Mouse (Mus musculus): Measurements from ENCODE around the gene Mrgpra1. TPM values are rescaled to one million over a fixed set of nuclear protein-coding genes. Genes with fewer than 3 reads are reported as not detected.
"Not testable (repeated sequence)": the region's sequence is repeated elsewhere in the genome, so short reads cannot be mapped to it uniquely, and the experiment has no call there.

Mrgpra1 gene
- polyA plus RNA-seq (2014; fragmentation: Nextera tagmentation; extraction: Ambion mirVana): not detected in 2 replicates

DNA sequence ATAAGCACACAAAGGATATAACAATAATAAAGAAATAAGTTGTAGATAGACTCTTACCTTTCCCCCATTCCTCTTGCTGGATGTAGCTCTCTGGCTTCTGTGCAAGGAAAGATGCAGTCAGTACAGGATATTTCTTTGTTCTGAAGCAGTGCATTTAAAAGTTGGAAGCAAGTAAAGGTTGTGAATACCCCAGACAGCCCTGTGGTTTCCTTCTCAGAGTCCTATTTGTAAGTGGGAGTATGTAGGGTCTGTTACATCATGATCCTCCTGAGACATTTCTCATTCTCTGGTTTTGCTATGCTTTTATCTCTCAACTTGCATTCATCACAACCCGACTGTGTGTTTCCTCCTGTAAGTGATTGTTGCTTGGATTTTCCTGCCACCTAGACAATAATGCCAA lies at the start of gene Mrgpra1:
Gene Mrgpra1, minus strand, starts transcription at position 101 of the 400 bp plus-strand sequence.
- no peak within 1 kb of the TSS for H3K27ac ChIP-seq (ENCODE audit: low read depth, low read length)
- no peak within 1 kb of the TSS for H3K4me3 ChIP-seq (ENCODE audit: low read depth, low read length)
- WGBS: 79% methylated on average over 1 of the region's 1 CpGs
- ATAC-seq (ENCODE audit: low FRiP score) (no peak), DNase-seq (ENCODE audit: low spot score) (no peak)
- no peak within 1 kb of the TSS for H3K9ac ChIP-seq (ENCODE audit: low read depth, low read length)
- H3K4me1 ChIP-seq (replicated peaks; ENCODE audit: control insufficient read depth, insufficient read depth, low read length): no peaks in the 10 kb centered on the region
- H3K27me3 ChIP-seq (ENCODE audit: control insufficient read depth, insufficient read depth, low read length): no peaks in the 10 kb centered on the region
- peaks cover 3% of the 10 kb centered on the region; the same call in 1 of the 2 replicates for H3K9me3 ChIP-seq (ENCODE audit: control insufficient read depth, low read length)
- H3K4me2 ChIP-seq (replicated peaks; ENCODE audit: low read depth, low read length): no peak within 1 kb of the TSS
- no peaks in the 10 kb centered on the region for H3K36me3 ChIP-seq (ENCODE audit: control insufficient read depth, insufficient read depth, low read length)

DNA sequence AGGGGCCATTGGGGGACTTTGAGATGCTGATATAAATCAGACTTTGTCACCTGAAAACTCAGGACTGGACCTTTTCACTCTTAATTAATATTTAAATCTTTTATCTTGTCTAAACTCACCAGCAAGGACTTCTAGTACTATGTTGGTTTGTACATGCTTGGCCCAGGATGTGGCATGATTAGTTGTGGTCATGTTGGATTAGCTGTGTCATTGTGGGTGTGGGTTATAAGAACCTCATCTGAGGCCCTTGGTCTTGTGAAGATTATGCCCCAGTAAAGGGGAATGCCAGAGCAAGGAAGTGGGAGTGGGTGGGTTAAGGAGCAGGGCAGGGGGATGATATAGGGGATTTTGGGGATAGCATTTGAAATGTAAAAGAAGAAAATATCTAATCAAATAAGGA lies 47.1 kb upstream of the Mrgpra1 start:
- Histone ChIP-seq H3K36me3 (ENCODE audit: control insufficient read depth, insufficient read depth, low read length) (no peaks in the 10 kb centered on the region), H3K27ac (ENCODE audit: low read depth, low read length) (no peak overlapping the region), H3K9ac (ENCODE audit: low read depth, low read length) (no peak overlapping the region), H3K27me3 (ENCODE audit: control insufficient read depth, insufficient read depth, low read length) (no peaks in the 10 kb centered on the region), H3K4me2 (replicated peaks; ENCODE audit: low read depth, low read length) (no peak overlapping the region), H3K9me3 (ENCODE audit: control insufficient read depth, low read length) (no peaks in the 10 kb centered on the region), H3K4me1 (replicated peaks; ENCODE audit: control insufficient read depth, insufficient read depth, low read length) (no peaks in the 10 kb centered on the region), H3K4me3 (ENCODE audit: low read depth, low read length) (no peak overlapping the region)
- ATAC-seq (ENCODE audit: low FRiP score) (no peak), DNase-seq (ENCODE audit: low spot score) (no peak)

DNA sequence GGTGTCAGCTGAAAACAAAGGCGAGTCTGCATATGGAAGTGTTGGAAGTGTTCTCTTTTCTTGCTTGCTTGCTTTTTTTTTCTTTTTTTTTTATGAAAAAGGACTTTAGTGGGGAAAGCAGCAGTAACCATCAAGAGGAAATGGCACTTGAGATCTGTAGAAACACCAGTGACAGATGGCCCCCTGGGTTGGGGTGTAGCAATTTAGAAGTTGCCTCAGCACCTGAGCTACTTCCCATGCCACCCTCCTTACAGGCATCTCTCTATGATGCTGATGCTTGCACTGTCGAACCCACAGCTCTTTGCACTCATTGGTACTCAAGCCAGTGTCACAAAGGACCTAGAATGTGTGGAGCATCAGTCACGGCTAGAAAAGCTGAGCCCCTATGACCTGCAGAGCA lies 5.6 kb downstream of the Mrgpra1 start:
- H3K9me3 ChIP-seq (ENCODE audit: control insufficient read depth, low read length): peaks cover 5% of the 10 kb centered on the region

DNA sequence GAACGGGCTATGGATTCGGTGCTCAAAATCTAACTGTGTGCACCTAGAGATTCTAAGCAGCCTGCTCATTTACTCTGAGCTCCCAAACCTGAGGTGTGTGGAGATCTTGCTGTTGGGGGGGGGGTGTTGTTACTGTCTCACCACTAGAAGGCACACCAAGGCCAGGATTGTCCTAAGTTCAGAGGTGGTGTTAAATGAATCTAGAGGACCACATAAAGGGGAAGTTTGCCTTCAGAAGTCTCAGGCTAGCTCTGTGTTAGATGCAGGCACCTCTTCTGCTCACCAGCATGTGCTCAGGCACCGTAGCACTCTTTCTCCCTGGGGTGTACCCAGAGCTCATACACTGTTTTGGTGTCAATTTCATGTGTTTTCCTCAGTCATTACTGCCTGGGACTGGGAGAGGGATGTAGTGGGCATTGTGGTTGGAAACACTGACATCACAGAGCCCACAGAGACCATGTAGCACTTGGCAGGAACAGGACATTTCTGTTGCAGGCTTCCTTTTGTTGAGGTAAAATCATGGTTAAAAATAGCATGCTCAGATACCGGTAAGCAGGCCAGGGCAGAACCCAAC lies 8.0 kb downstream of the Mrgpra1 start:
- DNase-seq (ENCODE audit: low spot score): no peak
- H3K36me3 ChIP-seq (ENCODE audit: control insufficient read depth, insufficient read depth, low read length): no peaks in the 10 kb centered on the region
- no peaks in the 10 kb centered on the region for H3K4me1 ChIP-seq (replicated peaks; ENCODE audit: control insufficient read depth, insufficient read depth, low read length)
- H3K27ac ChIP-seq (ENCODE audit: low read depth, low read length): no peak overlapping the region
- no peak overlapping the region for H3K9ac ChIP-seq (ENCODE audit: low read depth, low read length)
- no peak overlapping the region for H3K4me2 ChIP-seq (replicated peaks; ENCODE audit: low read depth, low read length)
- no peaks in the 10 kb centered on the region for H3K27me3 ChIP-seq (ENCODE audit: control insufficient read depth, insufficient read depth, low read length)
- H3K9me3 ChIP-seq (ENCODE audit: control insufficient read depth, low read length): peaks cover 5% of the 10 kb centered on the region
- ATAC-seq (ENCODE audit: low FRiP score): no peak
- 90% methylated on average over 4 of the region's 4 CpGs for WGBS
- no peak overlapping the region for H3K4me3 ChIP-seq (ENCODE audit: low read depth, low read length)

More for the DNA sequence above, 5.6 kb downstream of the Mrgpra1 start:
- no peak overlapping the region for H3K4me3 ChIP-seq (ENCODE audit: low read depth, low read length)
- DNase-seq (ENCODE audit: low spot score) (no peak), ATAC-seq (ENCODE audit: low FRiP score) (no peak)
- no peak overlapping the region for H3K9ac ChIP-seq (ENCODE audit: low read depth, low read length)
- H3K27ac ChIP-seq (ENCODE audit: low read depth, low read length): no peak overlapping the region
- no peaks in the 10 kb centered on the region for H3K36me3 ChIP-seq (ENCODE audit: control insufficient read depth, insufficient read depth, low read length)
- no peaks in the 10 kb centered on the region for H3K4me1 ChIP-seq (replicated peaks; ENCODE audit: control insufficient read depth, insufficient read depth, low read length)
- H3K4me2 ChIP-seq (replicated peaks; ENCODE audit: low read depth, low read length): no peak overlapping the region
- 81% methylated on average over 3 of the region's 3 CpGs for WGBS
- no peaks in the 10 kb centered on the region for H3K27me3 ChIP-seq (ENCODE audit: control insufficient read depth, insufficient read depth, low read length)

GRCm38 (mm10) chr7:47341887-47342286 lies 12.2 kb downstream of the Mrgpra1 start:
- not testable (repeated sequence) for H3K9me3 ChIP-seq (ENCODE audit: control insufficient read depth, low read length); H3K4me3 ChIP-seq (ENCODE audit: low read depth, low read length); H3K9ac ChIP-seq (ENCODE audit: low read depth, low read length); ATAC-seq (ENCODE audit: low FRiP score); H3K36me3 ChIP-seq (ENCODE audit: control insufficient read depth, insufficient read depth, low read length); H3K4me2 ChIP-seq (replicated peaks; ENCODE audit: low read depth, low read length); H3K27ac ChIP-seq (ENCODE audit: low read depth, low read length); H3K27me3 ChIP-seq (ENCODE audit: control insufficient read depth, insufficient read depth, low read length); DNase-seq (ENCODE audit: low spot score); H3K4me1 ChIP-seq (replicated peaks; ENCODE audit: control insufficient read depth, insufficient read depth, low read length)
- WGBS: 85% methylated on average over 3 of the region's 3 CpGs

- H3K4me2 ChIP-seq (replicated peaks; ENCODE audit: low read depth, low read length); H3K9me3 ChIP-seq (ENCODE audit: control insufficient read depth, low read length); ATAC-seq (ENCODE audit: low FRiP score); H3K4me3 ChIP-seq (ENCODE audit: low read depth, low read length); H3K4me1 ChIP-seq (replicated peaks; ENCODE audit: control insufficient read depth, insufficient read depth, low read length); H3K9ac ChIP-seq (ENCODE audit: low read depth, low read length); H3K36me3 ChIP-seq (ENCODE audit: control insufficient read depth, insufficient read depth, low read length); H3K27me3 ChIP-seq (ENCODE audit: control insufficient read depth, insufficient read depth, low read length); H3K27ac ChIP-seq (ENCODE audit: low read depth, low read length); DNase-seq (ENCODE audit: low spot score): not testable (repeated sequence)
- WGBS: 75% methylated on average over 3 of the region's 3 CpGs
Measured at GRCm38 (mm10) chr7:47341389-47341788, 12.7 kb downstream of the Mrgpra1 start.

GRCm38 (mm10) chr7:47318299-47318698 lies 35.7 kb downstream of the Mrgpra1 start:
- Histone ChIP-seq H3K27me3 (ENCODE audit: control insufficient read depth, insufficient read depth, low read length) (no peaks in the 10 kb centered on the region), H3K4me2 (replicated peaks; ENCODE audit: low read depth, low read length) (no peak overlapping the region), H3K36me3 (ENCODE audit: control insufficient read depth, insufficient read depth, low read length) (no peaks in the 10 kb centered on the region), H3K27ac (ENCODE audit: low read depth, low read length) (no peak overlapping the region), H3K4me3 (ENCODE audit: low read depth, low read length) (no peak overlapping the region), H3K9me3 (ENCODE audit: control insufficient read depth, low read length) (no peaks in the 10 kb centered on the region), H3K4me1 (replicated peaks; ENCODE audit: control insufficient read depth, insufficient read depth, low read length) (no peaks in the 10 kb centered on the region), H3K9ac (ENCODE audit: low read depth, low read length) (no peak overlapping the region)
- ATAC-seq (ENCODE audit: low FRiP score): no peak
- no peak for DNase-seq (ENCODE audit: low spot score)
- 63% methylated on average over 1 of the region's 1 CpGs for WGBS

DNA sequence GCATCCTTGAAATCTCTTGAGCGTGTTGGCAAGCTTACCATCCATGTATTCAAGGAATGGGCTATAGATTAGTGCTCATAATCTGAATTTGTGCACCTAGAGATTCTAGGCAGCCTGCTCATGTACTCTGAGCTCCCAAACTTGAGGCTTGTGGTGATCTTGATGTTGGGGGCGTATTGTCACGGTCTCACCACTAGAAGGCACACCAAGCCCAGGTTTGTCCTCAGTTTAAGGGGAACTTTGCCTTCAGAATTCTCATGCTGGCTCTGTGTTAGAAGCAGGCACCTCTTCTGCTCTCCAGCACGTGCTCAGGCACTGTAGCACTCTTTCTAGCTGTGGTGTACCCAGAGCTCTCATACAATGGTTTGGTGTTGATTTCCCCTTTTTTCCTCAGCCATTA lies 41.8 kb downstream of the Mrgpra1 start:
- 36% methylated on average over 4 of the region's 4 CpGs for WGBS
- Histone ChIP-seq H3K9me3 (ENCODE audit: control insufficient read depth, low read length) (no peaks in the 10 kb centered on the region; the same call in 1 of the 2 replicates), H3K9ac (ENCODE audit: low read depth, low read length) (no peak overlapping the region), H3K27ac (ENCODE audit: low read depth, low read length) (no peak overlapping the region), H3K4me3 (ENCODE audit: low read depth, low read length) (no peak overlapping the region), H3K36me3 (ENCODE audit: control insufficient read depth, insufficient read depth, low read length) (no peaks in the 10 kb centered on the region), H3K27me3 (ENCODE audit: control insufficient read depth, insufficient read depth, low read length) (no peaks in the 10 kb centered on the region), H3K4me2 (replicated peaks; ENCODE audit: low read depth, low read length) (no peak overlapping the region), H3K4me1 (replicated peaks; ENCODE audit: control insufficient read depth, insufficient read depth, low read length) (no peaks in the 10 kb centered on the region)
- DNase-seq (ENCODE audit: low spot score) (no peak), ATAC-seq (ENCODE audit: low FRiP score) (no peak)

DNA sequence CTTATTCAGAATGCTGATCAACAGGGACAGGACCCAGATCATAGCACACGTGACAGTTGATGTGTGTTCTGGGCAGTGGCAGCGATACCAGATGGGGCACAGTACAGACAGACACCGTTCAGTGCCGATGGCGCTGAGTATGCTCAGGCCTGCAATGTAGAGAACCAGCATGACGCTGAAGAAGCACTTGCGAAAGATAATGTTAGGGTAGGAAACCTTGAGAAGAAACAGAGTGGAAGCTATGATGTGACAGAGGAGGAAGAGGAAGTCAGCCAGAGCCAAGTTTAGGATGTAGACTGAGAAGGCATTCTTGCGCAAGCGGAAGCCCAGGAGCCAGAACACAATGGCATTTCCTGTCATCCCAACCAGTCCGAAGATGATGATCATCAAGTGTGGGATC lies 44.2 kb downstream of the Mrgpra1 start:
- Histone ChIP-seq H3K4me3 (ENCODE audit: low read depth, low read length) (no peak overlapping the region), H3K4me2 (replicated peaks; ENCODE audit: low read depth, low read length) (no peak overlapping the region), H3K9me3 (ENCODE audit: control insufficient read depth, low read length) (no peaks in the 10 kb centered on the region; the same call in 1 of the 2 replicates), H3K27me3 (ENCODE audit: control insufficient read depth, insufficient read depth, low read length) (no peaks in the 10 kb centered on the region), H3K36me3 (ENCODE audit: control insufficient read depth, insufficient read depth, low read length) (no peaks in the 10 kb centered on the region), H3K4me1 (replicated peaks; ENCODE audit: control insufficient read depth, insufficient read depth, low read length) (no peaks in the 10 kb centered on the region), H3K27ac (ENCODE audit: low read depth, low read length) (no peak overlapping the region), H3K9ac (ENCODE audit: low read depth, low read length) (no peak overlapping the region)
- ATAC-seq (ENCODE audit: low FRiP score) (no peak), DNase-seq (ENCODE audit: low spot score) (no peak)
- WGBS: 94% methylated on average over 10 of the region's 10 CpGs
